Mouse (Mus musculus) kidney, adult 2 months (tissue): ENCODE measurements at regions not wholly inside any gene's neighbourhood (a gene's known extent, or its start where the extent isn't known, plus 50 kb on each side); places are given as distances from the start of the nearest gene placed in this dataset.

ENCODE experiments used
- DNase-seq: peaks from one replicate; pipeline ENCODE4 v3.0.0; 2021
- H3K27ac ChIP-seq: fragments of 200-500 bp; 2 replicates; pipeline ENCODE4 v1.5.1; 2012; ENCODE audit warnings: low read depth, low read length, control low read depth, inconsistent platforms; ENCODE audit not compliant: insufficient read depth
- H3K27me3 ChIP-seq: fragments of 200-500 bp; replicated peaks from 2 replicates; pipeline ENCODE4 v1.6.1; 2012; ENCODE audit warnings: mild to moderate bottlenecking, moderate library complexity, low read length, inconsistent platforms; ENCODE audit not compliant: control insufficient read depth, insufficient read depth
- H3K36me3 ChIP-seq: fragments of 200-500 bp; 2 replicates; pipeline ENCODE4 v1.6.1; 2012; ENCODE audit warnings: mild to moderate bottlenecking, moderate library complexity, low read length, inconsistent platforms; ENCODE audit not compliant: control insufficient read depth, insufficient read depth
- H3K4me1 ChIP-seq: fragments of 200-500 bp; 2 replicates; pipeline ENCODE4 v1.6.1; 2011; ENCODE audit warnings: low read length; ENCODE audit not compliant: control insufficient read depth, insufficient read depth
- H3K4me3 ChIP-seq: fragments of 200-500 bp; 2 replicates; pipeline ENCODE4 v1.5.1; 2011; ENCODE audit warnings: mild to moderate bottlenecking, low read depth, low read length, control low read depth; ENCODE audit not compliant: insufficient read depth
- CTCF ChIP-seq: fragments of 200-500 bp; conservative IDR thresholded peaks from 2 replicates; pipeline ENCODE4 v1.5.1; 2011; ENCODE audit warnings: low read depth, mild to moderate bottlenecking, control low read depth, low read length, moderate library complexity, mixed read lengths; ENCODE audit not compliant: insufficient read depth, insufficient read length
- POLR2A ChIP-seq: fragments of 200-500 bp; IDR thresholded peaks from one replicate; pipeline ENCODE4 v1.6.1; 2011; ENCODE audit warnings: low read depth, low read length, control low read depth
- WGBS: fragments of 180-500 bp; shearing (Covaris S2); methylation state at CpG from one replicate; pipeline ENCODE4 v1.1.7; 2018; 5-methylcytosine and 5-hydroxymethylcytosine counted together

DNA sequence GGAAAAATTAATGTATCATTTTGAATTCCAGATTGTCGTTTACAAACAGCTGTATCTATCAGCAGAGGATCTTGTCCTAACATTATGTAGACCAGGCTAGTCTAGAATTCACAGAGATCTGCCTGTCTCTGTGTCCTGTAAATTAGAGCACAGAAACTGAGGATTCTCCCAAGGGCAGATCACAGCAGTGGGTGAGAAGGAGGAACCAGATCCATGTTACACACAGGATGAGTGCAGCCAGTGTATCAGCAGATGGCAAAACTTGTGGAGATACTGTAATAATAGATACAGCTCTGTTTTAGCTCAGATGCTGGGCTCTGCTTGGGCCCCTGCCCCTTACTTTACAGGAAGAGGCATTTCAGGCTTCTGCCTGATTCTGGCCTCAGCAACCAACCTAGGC, 1384.0 kb upstream of the 1700008P02Rik start:
- TF ChIP-seq CTCF (no peak), POLR2A (no peak)
- peaks cover 7% of the 10 kb centered on the region for H3K4me1 ChIP-seq
- H3K4me3 ChIP-seq = no peak overlapping the region
- H3K36me3 ChIP-seq = no peaks in the 10 kb centered on the region
- DNase-seq = no peak
- WGBS = 90% methylated on average over 1 of the region's 1 CpGs
- H3K27ac ChIP-seq = no peak overlapping the region
- H3K27me3 ChIP-seq = no peaks in the 10 kb centered on the region

DNA sequence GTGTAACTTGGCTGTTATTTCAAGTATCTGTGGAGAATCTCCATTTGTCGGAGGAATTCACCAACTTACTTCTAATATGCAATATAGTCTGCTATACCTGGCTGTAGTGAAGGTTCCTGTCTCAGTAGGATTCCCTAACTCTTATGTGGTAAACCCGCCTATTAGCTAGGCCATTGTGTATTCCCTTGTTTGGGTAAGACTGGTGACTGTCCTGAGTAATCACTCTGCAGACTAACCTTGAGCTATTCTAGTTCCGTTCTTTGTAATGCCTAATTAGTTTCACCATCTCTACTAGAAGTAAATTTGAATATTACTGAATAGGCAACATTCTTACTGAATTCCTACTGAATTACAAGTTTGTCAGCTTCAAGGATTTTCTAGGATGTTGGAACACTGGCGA, 1380.8 kb upstream of the 1700008P02Rik start:
- TF ChIP-seq CTCF (no peak), POLR2A (no peak)
- Histone ChIP-seq H3K4me1 (no peaks in the 10 kb centered on the region), H3K36me3 (no peaks in the 10 kb centered on the region), H3K4me3 (no peak overlapping the region), H3K27me3 (no peaks in the 10 kb centered on the region), H3K27ac (no peak overlapping the region)
- WGBS = 86% methylated on average over 4 of the region's 4 CpGs
- DNase-seq = no peak

DNA sequence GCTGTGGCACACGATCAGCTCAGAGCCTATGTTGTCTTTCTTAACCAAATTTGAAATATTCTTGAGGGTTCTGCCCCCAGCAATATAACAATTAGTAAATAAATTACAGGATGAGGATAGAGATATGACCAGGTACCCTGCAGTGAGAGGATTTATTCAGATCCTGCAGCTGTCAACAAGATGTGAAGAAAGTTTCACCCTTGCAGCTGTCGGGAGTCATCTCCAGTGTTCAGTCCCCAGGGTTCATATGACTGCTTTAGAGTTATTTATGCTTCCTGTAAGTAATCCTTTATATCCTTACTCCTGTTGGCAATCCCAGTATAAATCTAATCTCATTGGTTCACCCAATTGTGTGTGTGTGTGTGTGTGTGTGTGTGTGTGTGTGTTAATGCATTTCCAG, 1372.1 kb upstream of the 1700008P02Rik start:
- WGBS = 56% methylated on average over 2 of the region's 2 CpGs
- no peaks in the 10 kb centered on the region for H3K27me3 ChIP-seq
- TF ChIP-seq CTCF = no peak
- TF ChIP-seq POLR2A = no peak

DNA sequence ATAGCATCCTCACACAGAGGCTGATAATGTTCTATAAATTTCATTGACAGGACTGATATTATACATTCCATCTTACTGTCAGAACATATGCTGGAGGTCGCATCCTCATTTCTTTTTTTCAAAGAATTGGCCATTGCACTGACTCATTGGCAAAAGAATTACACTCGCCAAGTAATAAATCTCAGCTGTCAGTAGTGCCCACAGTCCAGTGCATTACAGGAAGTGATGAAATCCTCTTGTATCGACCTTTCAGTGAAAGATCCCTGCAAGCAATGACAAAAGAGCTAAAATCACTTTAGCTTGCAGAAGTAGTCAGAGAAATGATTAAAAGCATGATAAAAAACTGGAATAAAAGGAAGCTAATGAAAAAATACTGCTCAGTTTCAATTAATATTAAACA, 1353.0 kb upstream of the 1700008P02Rik start:
- no peaks in the 10 kb centered on the region for H3K27me3 ChIP-seq
- H3K4me1 ChIP-seq = no peaks in the 10 kb centered on the region
- H3K27ac ChIP-seq = no peak overlapping the region
- H3K4me3 ChIP-seq = no peak overlapping the region
- H3K36me3 ChIP-seq = no peaks in the 10 kb centered on the region
- no peak for TF ChIP-seq POLR2A
- TF ChIP-seq CTCF = no peak
- 35% methylated on average over 3 of the region's 3 CpGs for WGBS
- no peak for DNase-seq

More for the DNA sequence above, 1372.1 kb upstream of the 1700008P02Rik start:
- H3K4me1 ChIP-seq = peaks cover 3% of the 10 kb centered on the region; the same call in 1 of the 2 replicates
- no peak for DNase-seq
- no peak overlapping the region for H3K4me3 ChIP-seq
- H3K27ac ChIP-seq = no peak overlapping the region; the same call in 1 of the 2 replicates
- H3K36me3 ChIP-seq = no peaks in the 10 kb centered on the region

GRCm38 (mm10) chr3:7953911-7954310, 1333.7 kb upstream of the 1700008P02Rik start:
- Histone ChIP-seq H3K27ac (no peak overlapping the region), H3K36me3 (no peaks in the 10 kb centered on the region), H3K4me1 (no peaks in the 10 kb centered on the region), H3K4me3 (no peak overlapping the region), H3K27me3 (no peaks in the 10 kb centered on the region)
- DNase-seq = no peak
- 84% methylated on average over 1 of the region's 1 CpGs for WGBS
- TF ChIP-seq CTCF (no peak), POLR2A (no peak)

GRCm38 (mm10) chr3:7943646-7944381, 1323.6 kb upstream of the 1700008P02Rik start:
- WGBS = 22% methylated on average over 8 of the region's 8 CpGs
- H3K36me3 ChIP-seq = no peaks in the 10 kb centered on the region
- DNase-seq = no peak
- no peak overlapping the region for H3K27ac ChIP-seq
- no peaks in the 10 kb centered on the region for H3K4me1 ChIP-seq
- H3K27me3 ChIP-seq = no peaks in the 10 kb centered on the region
- no peak overlapping the region for H3K4me3 ChIP-seq
- TF ChIP-seq POLR2A (no peak), CTCF (no peak)
